Mouse (Mus musculus): ENCODE results near the gene Adgra3. TPM values are rescaled to one million over a fixed set of nuclear protein-coding genes. Genes with fewer than 3 reads are reported as not detected.

Gene Adgra3
- 10 to 100 TPM; 33.2 to 36.7 TPM for total RNA-seq (2021)
- long read RNA-seq, experiment 1, full-length matches to known transcripts = 48 of 62 reads
- long read RNA-seq, experiment 1, partial matches to known transcripts = 7 of 62 reads
- long read RNA-seq, experiment 1, other reads (novel, unspliced or antisense) = 7 of 62 reads
- long read RNA-seq, experiment 2, full-length matches to known transcripts = 37 of 38 reads
- long read RNA-seq, experiment 2, partial matches to known transcripts = 0 of 38 reads
- long read RNA-seq, experiment 2, other reads (novel, unspliced or antisense) = 1 of 38 reads

DNA sequence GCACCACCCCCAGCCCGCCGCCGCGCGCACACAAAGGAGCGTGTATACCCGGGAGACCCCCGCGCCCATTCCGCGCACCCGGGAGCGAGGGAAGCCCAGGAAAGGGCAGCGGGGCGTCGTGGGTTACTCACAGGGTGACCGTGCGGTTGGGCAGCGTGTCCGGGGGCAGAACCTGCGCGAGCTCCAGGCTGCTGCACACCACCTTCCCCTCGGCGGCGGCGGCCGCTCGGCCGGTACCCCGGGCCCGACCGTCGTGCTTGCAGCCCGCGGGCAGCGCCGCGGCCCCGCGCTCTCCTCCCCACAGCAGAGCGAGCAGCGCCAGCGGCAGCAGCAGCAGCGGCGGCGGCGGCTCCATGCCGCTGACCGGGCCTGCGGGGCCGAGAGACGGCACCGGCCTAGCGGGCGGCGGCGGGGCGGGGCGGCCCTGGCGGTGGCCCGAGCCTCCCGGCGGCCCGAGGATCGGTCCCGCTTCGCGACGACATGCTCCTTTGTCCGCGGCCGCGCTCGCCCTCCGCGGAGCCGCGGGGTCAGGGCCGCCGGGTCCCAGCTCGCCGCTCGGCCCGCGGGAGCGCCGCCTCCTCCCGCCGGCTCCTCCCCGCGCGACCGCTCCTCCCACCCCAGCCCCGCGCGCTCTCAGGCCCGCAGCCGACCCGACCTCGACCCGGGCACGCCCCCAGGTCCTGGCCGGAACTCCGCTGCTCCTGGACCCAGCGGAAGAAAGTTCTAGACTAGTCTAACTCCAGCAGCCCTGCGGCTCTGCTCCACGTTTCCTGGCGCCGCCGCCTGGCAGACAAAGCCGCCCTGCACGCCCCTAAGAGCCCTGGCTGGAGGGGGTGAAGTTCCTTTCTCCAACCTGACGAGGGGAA, at the start of gene Adgra3:
Adgra3 (minus strand) TSS at position 586 of the 866 bp plus-strand sequence.
- DNase-seq = peak; percentile 92

DNA sequence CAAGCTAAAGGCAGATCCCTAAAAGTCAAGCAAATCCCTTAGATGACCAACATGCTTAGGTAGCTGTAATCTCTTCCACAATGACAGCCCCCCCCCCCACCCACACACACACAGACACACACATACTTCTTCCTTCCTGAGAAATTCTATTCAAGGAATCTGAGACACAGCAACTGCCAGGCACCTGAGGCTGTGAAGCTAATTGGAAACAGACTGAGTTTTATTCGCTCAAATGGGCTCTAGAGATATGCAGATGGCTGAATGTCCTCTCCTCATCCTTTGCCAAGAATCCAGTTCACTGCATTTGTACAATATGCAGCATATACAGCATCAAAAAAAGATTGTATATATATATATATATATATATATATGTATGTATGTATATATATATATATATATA, 24.6 kb upstream of the Adgra3 start:
- DNase-seq = no peak

DNA sequence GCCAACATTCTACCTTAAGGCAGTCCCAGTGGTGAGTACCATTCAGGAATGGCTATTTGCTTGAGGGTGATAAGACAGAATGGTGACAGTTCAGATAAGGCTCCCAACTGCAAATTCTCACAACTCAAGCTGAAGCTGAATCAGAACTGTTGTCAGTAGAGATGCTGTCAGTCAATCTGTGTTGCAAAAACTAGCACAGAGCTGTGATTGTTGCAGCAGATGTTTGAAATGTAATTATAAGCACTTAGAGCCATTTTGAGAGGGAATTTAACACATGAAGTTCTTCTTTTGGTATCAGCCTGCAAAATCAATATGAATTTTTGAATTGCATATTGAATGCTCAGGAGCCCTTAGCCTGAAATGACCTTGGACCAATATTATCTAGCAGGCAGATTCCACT, 15.4 kb upstream of the Adgra3 start:
- no peak for DNase-seq

DNA sequence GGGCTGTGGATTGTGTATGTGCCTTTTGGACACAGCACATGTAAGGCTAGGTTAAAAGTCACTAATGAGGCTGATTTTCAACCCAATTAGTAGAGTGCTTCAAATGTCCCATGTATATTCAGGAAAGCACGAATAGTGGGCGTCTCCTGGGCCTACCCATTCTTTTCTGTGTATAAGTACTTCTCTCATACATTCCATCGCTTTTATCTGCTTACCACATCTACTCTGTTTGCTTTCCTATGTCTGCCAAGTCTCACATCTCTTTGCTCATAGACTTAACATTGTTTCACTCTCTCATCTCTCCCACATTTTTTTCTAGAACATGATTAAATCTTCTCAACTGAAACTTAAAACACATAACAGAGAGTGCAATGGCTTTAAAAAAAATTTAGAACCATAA, 5.4 kb upstream of the Adgra3 start:
- DNase-seq = no peak

DNA sequence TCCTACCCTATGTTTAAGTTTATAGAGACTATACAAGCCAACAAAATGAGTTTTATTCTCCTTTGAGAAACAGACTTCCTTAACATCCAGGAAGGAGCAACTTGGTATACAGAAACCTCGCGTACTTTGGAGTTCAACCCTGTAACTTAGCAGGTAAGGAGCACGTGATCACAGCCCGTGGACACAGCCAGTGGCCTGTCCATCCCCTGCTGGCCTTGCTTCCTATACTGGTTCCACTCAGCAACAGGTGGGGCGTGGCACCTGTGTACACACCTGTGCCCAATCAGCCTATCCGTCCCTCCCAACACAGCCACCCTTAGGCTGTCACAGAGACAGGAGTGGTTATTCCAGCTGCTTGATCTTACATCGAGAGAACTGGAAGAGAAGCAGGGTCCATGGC, 780 bp upstream of the Adgra3 start:
- no peak for DNase-seq

DNA sequence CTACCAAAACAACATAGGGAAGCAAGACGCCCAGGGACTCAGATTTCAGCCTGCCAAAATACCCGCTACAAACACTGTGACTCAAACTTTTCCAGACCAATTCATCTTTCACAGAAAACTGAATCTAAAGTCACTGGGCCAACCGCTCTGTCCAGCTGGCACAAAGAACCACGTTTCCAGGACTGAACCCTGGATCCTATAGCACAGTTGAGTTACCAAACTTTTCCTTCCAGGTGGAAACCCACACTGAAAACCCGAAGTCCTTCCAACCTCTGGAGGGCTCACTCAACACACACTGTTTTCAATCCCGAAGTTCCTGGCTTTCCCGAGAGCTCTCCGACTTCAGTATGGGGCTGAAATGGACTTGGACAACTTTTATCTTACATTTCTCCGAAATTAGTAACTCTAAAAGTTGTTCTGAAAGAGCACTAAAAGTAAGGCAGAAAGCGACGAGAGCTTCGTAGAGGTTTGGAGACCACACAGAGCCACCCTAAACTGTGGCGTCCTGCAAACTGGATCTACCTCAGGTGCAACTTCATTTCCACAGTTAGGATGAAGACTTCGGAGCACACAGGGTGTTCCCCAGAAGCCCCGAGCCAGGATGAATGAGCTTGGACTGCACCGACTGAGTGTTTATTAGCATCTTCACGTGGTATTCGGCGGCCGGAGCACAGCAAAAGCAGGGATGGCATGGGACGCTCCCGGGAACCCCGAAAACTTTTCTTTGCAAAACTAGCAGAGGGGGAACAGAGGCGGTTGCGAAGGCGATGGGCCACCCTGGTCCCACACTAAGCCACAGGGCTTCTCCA, 990 bp downstream of the Adgra3 start:
- peak; percentile 26 for DNase-seq

DNA sequence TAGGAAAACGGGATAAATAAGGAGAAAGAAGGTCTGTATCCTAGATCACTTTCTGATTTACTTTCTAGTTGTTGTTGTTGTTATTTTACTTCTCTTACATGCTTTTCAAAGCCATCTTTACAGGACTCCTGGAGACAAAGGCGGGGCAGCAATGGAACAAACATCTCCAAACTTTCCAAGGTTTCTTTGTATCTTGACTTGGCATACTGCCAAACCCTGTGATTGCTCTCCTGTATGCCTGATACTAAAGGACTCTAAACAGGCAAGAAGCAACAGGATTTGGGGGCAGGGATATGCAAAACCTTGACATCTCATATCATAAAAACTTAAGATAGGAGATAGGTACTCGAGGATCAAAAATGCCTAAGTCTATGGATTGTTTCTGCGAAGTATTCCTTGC, 6.3 kb downstream of the Adgra3 start:
- peak; percentile 37 for DNase-seq

DNA sequence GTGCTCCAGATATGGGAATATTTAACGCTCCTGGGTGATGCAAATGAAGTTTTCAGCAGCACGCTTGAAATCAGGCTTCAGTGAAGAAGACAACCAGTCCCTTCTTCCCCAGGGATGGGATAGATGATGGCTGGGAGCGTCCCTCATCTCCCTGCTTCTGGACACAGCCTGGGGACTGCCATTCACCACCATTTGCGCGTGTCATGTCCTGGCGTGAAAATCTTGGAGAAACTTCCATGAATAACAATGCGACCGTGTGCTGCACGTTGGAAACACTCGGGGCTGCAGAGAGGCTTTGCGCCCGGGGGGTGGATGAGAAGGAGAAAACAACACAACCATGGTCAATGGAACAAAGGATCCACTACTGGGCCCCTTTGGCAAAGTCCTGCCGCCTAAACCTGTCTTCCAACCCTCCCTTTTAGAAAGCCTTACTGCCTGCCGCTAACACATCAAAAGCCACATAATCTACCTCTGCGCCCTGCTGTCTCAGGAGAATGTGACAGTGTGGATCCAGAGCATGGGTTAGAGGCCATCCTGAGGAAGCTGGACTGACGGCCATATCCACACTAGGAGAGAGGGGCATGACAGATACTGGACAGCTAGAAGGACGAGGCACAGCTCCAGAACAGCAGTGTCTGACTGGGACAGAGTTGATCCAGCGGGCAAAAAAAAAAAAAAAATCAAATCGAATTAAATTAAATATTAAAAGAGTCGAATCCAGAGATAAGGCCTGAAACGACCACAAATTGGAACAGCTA, 8.0 kb downstream of the Adgra3 start:
- no peak for DNase-seq

DNA sequence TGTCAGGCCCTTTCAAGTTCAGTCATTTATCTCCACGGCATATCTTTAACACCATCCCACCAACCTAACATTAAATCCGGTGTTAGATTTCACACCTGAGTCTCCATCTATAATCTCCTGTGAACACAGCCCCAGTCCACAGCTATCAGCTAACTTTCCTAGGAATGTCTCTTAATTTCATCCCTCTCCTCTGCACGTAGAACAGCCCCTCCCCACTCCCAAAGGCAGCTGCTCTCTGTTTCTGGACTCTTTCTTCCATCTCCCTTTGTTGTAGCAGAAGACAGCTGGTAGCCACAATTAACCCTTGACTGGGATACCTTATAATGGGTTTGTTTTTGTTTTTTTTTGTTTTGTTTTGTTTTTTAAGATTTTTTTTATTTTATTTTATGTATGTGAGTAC, 8.8 kb downstream of the Adgra3 start:
- DNase-seq = no peak

DNA sequence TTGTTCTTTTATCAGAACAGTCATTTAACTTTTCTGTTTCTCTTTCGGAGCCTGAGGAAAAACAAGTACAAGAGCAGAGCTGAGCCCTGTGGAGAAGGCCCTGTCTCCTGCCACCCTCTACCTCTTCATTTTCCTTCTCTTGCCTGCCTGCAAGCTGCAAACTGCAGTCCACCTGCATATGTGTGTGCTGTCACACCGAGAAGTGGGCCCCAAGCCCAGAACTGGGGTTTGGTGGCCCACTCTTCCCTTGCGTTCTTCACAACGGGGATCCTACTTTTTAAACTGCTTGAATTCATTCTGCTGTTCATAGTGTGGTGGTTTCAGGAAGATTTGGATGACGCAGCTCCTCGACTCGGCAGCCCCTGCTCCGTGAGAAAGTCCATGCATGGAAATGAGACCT, 9.3 kb downstream of the Adgra3 start:
- DNase-seq = no peak

DNA sequence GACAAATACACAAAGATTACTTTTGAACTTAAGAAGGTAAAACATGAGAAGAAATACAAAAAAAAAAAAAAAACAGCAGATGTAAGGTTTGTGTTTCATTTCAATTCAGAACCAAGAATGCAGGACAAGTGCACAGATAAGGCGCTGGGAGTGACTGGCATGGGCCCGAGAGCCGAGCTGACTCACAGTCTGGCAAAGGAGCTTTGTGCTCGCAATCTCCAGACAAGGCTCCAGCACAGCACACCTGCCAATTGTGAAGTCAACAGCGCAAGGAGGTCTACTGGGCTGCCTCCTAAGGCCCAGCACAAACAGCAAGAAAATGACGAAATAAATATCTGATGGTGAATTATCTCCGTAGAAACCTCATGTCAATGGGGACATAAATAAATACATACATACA, 9.8 kb downstream of the Adgra3 start:
- peak; percentile 55 for DNase-seq

DNA sequence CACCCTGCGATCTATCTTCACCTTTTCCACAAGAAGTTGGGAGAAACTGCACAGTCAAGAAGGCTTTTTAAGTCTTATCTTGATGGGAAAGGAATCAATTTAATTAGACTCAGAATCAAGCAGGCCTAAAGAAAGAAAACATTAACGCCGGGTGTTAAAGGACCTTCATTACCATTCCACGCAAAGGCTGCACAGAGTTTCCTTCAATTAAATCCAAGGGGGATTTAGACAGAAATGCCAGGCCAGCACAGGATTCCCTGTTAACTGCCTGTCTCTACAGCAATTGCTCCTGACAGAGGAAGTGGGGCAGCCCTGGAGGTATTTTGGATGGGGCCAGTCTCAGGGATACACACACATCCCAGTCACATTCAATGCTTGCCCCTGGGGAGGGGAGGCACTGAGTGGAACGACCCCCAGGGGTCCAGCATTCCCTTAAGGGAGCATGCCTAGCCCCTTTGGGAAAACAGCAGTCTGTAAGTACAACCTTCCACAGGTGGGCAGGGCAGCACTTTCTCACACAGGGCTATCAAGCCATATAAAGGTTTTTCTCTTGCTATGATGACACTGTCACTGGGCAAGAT, 10.4 kb downstream of the Adgra3 start:
- no peak for DNase-seq

DNA sequence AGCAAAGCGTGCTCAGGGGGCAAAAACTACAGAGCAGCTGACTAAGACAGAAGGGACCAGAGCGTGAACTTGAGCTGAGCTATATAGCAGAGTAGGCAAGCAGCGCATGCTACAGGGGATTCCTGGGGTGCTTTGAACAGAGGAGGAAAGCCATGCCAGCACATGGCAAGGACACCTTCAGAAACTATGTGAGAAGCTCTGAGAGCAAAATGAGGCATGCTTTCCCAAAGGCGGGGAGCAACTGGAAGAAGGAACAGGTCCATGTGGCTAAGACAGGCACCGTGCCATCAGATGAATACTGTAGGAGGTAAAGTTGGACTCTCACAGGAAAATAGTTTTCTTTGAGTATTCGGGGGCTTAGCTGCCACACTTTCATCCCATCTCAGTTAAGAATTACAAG, 13.6 kb downstream of the Adgra3 start:
- DNase-seq = no peak

DNA sequence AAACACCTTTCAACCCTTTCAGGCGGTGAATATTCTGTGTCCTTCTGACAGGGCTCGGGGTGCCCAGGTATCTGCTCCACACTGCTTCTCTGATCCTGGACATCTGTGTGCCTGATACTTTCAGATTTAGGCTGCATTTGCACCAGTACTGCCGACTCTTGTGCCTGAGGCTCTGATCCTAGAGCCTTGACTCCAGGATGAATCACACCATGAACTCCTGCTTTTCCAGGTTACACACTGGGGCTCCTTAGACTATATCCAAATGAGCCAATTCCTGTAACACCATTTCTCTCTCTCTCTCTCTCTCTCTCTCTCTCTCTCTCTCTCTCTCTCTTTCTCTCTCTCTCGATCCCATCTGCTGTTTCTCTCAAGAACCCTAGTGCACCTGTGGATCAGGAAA, 15.1 kb downstream of the Adgra3 start:
- no peak for DNase-seq

DNA sequence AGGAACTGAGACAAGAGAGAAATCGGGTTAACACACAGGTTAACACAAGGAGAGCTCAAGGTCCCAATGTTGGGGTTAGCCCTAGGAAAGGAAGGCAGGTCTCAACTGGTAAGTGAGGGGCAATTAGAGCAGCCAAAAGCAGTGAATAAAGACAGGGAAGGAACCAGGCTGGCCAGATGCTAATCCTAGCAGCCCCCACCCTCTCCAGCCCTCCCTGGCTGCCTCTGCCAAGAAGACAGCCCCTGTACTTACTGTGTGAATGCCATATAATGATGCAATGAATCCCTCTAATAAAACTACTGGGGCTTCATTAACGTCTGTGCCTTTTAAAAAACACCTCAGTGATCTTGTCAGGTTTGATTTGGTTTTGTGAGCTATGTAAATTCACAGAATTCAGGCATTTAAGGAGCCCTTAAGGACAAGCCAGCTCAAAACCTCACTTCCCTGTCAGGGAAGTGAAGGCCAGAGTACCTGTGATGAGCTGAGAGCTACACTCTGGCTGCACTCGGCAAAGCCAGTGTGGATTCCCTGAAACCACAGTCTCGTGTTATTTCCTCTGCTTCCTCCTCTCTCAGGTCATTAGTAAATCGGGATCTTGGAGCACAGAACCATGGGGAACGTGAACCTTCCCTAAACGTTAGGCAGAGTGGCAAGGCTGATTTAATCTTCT, 16.4 kb downstream of the Adgra3 start:
- DNase-seq = no peak

DNA sequence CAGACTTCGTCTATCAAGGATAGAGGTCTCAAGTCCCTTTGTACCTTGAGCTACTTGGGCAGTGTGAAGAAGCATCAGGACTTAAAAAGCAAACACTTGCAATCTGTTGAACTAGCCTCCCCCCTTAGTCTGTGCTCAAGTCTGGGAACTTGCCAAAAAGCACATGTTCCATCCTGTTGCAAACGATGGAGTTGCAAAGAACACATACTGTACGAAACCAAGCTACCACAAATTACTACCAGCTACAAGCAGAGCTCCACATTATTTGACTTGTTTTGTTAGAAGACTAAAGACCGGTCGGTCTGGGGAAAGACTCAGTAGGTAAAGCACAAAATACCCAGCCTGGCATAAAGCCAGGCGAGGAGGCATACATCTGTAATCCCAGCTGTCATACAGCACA, 19.3 kb downstream of the Adgra3 start:
- no peak for DNase-seq

DNA sequence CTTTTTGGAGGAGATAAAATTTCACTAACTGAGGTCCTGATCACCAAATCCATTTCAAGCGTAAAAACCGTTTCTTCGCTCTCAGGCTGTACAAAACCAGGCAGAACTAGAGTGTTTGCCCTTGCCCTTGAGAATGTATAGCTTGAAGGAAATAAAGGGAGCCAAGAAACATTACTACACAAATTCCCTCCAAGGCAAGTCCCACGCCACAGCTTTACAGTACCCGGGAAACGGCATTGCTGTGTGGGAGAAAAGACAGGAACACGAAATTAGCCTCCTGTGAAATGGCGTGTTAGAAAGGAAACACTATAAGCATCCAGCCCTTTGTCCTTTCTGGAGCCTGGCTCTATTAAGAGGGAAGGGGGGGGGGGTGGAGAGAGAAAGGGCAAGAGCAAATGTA, 21.1 kb downstream of the Adgra3 start:
- DNase-seq = no peak

DNA sequence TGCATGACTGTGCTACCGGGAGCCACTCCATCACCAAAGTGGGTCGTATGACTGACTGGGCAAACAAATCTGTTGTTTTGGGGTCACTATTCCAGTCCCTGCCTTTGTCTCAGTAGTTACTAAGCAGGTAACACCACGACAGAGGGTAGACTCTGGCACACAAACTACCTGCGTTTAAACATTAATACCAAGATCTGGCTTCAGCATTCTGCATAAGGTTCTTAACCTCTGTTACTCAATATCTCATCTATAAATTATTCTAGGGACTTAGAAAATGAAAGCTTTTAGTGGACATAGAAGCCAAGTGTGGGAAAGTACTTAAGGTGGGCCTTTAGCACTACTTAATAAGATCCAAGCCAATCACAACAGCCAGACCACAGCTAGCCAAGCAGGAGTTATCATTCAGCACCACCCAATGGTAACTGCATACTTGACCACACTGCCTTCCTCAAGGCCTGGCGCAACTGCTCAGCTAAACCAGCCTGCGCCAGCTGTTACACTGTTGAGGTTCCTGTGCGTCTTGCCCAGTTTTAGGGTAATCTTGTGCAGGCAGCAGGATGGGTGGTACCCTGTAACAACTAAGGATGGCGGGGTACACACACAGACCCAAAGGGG, 23.8 kb downstream of the Adgra3 start:
- DNase-seq = no peak

DNA sequence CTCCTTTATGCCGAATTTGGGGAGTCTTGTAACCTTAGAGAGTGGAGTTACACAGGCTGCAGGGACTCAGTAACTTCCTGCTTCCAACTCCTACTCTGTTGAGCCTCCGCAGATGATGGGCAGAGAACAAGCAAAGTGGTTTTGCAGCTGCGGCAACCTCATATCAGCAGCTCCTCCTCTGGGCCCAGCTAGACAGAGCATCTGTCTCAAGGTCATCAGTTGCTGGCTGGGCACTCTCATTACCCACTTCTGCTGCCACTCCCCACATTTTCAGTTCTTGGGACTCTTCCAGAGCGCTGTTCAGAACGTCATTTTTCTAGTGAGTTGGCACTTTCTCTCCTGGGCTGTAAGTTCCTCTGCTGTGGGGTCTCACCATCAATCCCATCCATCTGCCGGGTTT, 24.6 kb downstream of the Adgra3 start:
- peak; percentile 48 for DNase-seq

DNA sequence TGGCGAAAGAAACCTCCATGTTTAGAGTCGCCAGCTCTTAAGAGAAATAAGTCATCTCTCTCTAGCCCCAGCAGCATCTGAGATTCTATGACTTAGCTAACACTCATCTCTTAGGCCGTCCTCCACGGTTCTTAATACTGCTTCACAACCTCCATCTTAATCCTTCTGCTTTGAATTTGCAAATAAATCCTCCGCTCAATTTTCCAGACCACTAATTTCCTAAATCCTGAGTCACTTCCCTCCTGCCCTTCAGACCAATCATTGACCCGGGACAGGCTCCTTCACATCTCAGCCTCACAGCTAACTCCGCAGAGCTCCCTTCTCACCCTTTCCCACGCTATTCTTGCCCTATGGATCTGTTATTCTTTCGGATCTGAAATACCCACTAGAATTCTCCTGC, 25.1 kb downstream of the Adgra3 start:
- no peak for DNase-seq

DNA sequence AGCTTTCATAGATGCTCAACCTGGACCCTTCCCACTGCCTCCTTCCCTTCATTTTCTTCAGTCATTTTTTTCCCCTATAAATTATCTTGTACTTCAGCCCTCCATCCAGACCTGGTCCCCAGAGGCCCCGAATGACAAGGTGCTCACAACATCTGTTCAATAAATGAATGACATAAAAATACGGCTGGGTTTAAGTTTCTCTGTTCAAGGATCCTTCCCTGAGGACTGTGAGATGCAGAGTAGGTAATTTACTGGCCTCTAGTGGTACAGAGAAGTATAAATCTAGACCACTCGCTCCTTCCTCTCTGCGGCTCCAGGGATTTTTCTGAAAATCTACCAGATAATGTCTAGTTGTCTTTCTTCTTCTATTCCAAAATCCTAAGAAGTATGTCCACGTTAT, 26.5 kb downstream of the Adgra3 start:
- no peak for DNase-seq
